Mouse (Mus musculus): ENCODE data around the gene Eif2b2. TPM values are rescaled to one million over a fixed set of nuclear protein-coding genes. Genes with fewer than 3 reads are reported as not detected.

Gene Eif2b2
- 1.1 TPM for polyA plus RNA-seq (2014; fragmentation: Illumina TruSeq; extraction: RNeasy Lipid Tissue Mini Kit (QIAGEN cat#74804))

DNA sequence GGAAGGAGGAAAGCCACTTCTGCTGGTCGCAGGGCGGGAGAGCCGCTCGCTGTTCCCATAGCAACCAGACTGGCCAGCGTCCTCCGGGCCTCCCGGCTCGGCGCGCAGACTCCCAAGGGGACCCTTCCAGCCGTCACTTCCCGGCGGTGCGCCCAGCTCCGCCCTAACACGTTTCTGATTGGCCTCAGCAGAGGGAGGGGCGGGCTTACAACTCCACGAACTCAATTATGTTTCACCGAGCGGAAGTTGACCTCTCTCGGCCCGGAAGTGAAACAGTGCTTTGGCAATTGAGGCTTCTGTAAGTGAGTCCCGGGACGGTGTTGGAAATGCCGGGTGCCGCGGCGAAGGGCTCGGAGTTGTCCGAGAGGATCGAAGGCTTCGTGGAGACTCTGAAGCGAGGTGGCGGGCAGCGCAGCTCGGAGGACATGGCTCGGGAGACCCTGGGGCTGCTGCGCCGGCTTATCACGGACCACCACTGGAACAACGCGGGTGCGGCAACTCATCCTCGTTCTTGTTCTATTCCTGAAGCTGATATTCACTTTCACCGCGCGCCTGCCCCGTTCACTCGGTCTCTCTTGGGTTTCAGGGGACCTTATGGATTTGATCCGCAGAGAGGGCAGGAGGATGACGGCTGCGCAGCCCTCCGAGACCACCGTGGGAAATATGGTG is at the start of gene Eif2b2:
Eif2b2 (plus strand) TSS at position 246 of the 669 bp plus-strand sequence.

DNA sequence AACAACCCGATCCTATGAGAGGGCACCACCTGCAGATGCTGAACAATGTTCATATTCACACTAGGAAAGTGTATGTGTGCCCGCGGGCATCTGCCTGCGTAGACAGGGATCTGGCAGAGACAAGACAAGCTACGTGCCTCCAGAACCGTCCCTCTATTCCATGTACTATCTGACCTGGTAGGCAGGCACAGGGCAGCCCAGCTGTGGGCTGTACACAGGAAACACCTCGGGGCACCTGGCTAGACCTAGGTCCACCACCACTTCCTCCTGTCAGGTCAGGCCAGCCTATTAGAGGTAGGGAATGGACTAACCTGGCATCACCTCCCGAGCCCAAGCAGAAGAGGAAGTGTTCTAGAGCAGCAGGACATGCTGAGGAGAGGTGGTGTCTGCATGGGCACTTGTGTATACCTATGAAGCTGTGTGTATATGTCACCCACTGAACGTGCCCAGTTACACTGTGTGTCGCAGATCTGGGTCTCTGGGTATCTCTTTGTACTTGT is 41.5 kb upstream of the Eif2b2 start, which contains the start of gene Pgf:
Pgf (minus strand) TSS at position 51 of the 500 bp plus-strand sequence.

DNA sequence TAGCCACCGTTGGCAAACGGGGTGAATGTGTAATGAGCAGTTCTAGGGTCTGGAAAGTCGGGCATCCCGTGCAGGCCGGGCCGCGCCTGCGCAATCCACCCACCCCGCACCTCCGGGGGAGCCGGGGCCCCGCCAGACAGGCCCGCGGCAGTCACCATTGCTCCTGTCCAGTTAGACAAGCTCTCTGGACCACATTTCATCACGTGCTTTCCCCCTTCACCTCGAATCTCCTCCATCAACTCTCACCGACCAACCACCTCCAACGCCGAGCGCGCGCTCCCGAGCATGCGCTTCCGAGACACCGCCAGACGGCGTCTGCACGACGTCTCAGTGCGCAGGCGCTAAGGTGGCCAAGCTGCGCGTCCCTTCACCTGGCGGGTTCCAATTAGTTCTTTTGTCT is 51.0 kb downstream of the Eif2b2 start, which contains the start of gene Mlh3:
Mlh3 (minus strand) TSS at position 281 of the 400 bp plus-strand sequence.

Other genes starting within 250 kb of the Eif2b2 start
- gene Fcf1, start 248.6 kb upstream of the Eif2b2 start, polyA plus RNA-seq (2014; fragmentation: Illumina TruSeq; extraction: RNeasy Lipid Tissue Mini Kit (QIAGEN cat#74804)): 142 TPM
- 23.1 TPM for gene Arel1, start 248.6 kb upstream of the Eif2b2 start, polyA plus RNA-seq (2014; fragmentation: Illumina TruSeq; extraction: RNeasy Lipid Tissue Mini Kit (QIAGEN cat#74804))
- gene Ylpm1, start 223.2 kb upstream of the Eif2b2 start, polyA plus RNA-seq (2014; fragmentation: Illumina TruSeq; extraction: RNeasy Lipid Tissue Mini Kit (QIAGEN cat#74804)): 76.1 TPM
- 1.8 TPM for gene Prox2, start 108.7 kb upstream of the Eif2b2 start, polyA plus RNA-seq (2014; fragmentation: Illumina TruSeq; extraction: RNeasy Lipid Tissue Mini Kit (QIAGEN cat#74804))
- 144 TPM for gene Dlst, start 108.6 kb upstream of the Eif2b2 start, polyA plus RNA-seq (2014; fragmentation: Illumina TruSeq; extraction: RNeasy Lipid Tissue Mini Kit (QIAGEN cat#74804))
- gene Rps6kl1, start 68.2 kb upstream of the Eif2b2 start, polyA plus RNA-seq (2014; fragmentation: Illumina TruSeq; extraction: RNeasy Lipid Tissue Mini Kit (QIAGEN cat#74804)): not detected
- 0.66 TPM for gene Pgf, start 41.7 kb upstream of the Eif2b2 start, polyA plus RNA-seq (2014; fragmentation: Illumina TruSeq; extraction: RNeasy Lipid Tissue Mini Kit (QIAGEN cat#74804))
- gene Mlh3, start 51.1 kb downstream of the Eif2b2 start, polyA plus RNA-seq (2014; fragmentation: Illumina TruSeq; extraction: RNeasy Lipid Tissue Mini Kit (QIAGEN cat#74804)): 36.7 TPM
- 13.0 TPM for gene Acyp1, start 69.0 kb downstream of the Eif2b2 start, polyA plus RNA-seq (2014; fragmentation: Illumina TruSeq; extraction: RNeasy Lipid Tissue Mini Kit (QIAGEN cat#74804))
- 0.88 TPM for gene Zc2hc1c, start 69.1 kb downstream of the Eif2b2 start, polyA plus RNA-seq (2014; fragmentation: Illumina TruSeq; extraction: RNeasy Lipid Tissue Mini Kit (QIAGEN cat#74804))
- 75.6 TPM for gene Nek9, start 119.9 kb downstream of the Eif2b2 start, polyA plus RNA-seq (2014; fragmentation: Illumina TruSeq; extraction: RNeasy Lipid Tissue Mini Kit (QIAGEN cat#74804))
- gene Tmed10, start 155.4 kb downstream of the Eif2b2 start, polyA plus RNA-seq (2014; fragmentation: Illumina TruSeq; extraction: RNeasy Lipid Tissue Mini Kit (QIAGEN cat#74804)): 527 TPM